Mouse (Mus musculus) WW6 (cell line): ENCODE results near the gene Dsp.

ENCODE experiments used
- DNase-seq: peaks from one replicate; pipeline ENCODE4 v3.0.0-alpha.2; 2013; ENCODE audit warnings: low read depth, low spot score

The Dsp gene

DNA sequence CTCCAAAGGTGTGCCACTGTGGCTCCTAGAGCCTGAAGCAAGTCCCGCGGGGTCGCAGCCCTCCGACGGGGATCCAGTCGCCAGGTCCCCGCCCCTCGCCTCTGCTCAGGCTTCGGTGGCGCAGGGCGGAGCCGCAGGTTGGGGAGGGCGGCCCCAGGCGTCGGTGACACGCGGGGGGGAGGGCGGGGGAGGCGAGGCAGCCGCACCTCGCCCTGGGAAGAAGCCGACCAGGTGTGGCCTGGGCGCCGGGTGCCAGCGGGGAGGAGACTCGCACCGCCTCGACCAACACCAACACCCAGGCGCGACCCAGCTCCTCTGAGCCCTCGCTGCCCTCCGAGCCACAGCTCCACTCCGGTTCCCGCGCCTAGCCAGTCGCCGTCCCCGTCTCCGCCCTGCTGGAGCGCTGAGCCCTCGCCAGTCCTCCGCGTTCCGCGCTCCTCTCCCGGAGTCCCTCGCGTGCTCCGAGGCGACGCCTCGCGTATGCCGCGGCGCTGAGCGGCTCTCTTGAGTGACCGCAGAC lies at the start of gene Dsp:
Gene Dsp, plus strand, starts transcription at position 226 of the 520 bp plus-strand sequence.
- no peak for DNase-seq

DNA sequence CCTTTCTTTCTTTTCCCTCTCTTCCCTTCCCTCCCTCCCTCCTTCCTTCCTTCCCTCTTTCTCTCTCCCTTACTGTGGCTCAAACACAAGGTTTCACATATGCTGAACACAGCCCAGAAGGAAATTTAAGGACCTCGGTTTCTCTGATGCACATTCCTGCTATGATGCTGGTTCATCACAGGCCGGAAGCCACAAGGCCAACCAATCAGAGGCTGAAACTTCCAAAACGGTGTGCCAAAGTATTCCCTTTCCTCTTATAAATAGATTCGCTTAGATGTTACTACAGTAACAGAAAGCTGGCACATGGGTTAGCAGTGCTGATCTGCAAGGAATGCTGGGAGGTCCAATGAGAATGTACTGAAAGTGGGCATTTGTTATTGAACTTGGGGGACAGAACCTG lies 47.7 kb upstream of the Dsp start:
- no peak for DNase-seq

DNA sequence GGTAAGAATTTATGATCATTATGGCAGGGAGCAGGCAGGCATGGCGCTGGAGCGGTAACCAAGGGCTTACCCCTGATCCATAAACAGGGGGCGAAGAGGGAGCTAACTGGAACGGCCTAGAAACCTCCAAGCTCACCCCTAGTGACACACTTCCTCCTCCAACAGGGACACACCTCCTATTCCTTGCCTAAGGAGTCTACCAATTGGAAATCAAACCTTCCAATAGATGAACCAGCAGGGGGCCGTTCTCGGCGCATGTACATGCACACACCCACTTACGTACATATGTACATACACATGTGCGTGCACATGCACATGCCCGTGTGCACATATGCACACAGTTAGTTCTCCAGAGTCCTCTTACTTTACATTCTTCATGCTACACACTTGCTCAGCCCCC lies 46.6 kb upstream of the Dsp start:
- no peak for DNase-seq

DNA sequence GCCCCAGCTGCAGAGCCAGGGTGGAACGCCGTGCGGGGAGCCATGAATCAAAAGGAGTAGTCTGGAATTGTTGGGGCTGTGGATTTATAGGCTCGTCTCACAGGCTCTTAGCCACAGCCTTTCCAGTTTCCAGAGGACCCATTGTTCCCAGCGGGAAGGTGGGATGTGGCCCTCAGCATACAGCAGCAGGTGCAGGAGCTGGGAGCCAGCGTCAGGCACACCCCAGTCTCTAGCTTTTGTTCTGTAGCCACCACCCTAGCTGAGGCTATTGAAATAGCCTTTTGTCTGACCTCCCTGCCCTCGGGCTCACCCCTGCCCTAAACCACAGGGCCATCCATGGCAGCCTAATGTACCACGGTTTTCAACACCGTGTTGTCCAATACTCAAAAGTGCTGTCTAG lies 42.0 kb upstream of the Dsp start:
- no peak for DNase-seq

DNA sequence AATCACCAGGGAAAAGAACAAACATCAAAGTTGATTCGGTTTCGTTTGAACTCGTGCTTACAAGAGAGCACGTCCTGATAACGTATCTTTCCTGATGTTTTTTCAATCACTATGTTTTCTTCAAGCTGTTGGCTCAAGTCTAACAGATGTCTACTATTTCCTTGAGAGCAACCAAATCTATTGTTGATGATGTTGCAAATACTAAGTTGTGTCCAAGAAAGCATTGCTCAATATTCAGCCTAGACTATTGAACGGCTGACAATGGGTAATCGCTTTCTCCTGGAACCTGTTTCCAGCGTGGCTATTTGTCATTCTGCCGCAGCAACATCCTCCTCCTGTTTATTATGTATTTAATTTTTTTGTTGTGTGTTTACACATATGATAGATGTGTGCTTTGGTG lies 28.8 kb upstream of the Dsp start:
- no peak for DNase-seq

DNA sequence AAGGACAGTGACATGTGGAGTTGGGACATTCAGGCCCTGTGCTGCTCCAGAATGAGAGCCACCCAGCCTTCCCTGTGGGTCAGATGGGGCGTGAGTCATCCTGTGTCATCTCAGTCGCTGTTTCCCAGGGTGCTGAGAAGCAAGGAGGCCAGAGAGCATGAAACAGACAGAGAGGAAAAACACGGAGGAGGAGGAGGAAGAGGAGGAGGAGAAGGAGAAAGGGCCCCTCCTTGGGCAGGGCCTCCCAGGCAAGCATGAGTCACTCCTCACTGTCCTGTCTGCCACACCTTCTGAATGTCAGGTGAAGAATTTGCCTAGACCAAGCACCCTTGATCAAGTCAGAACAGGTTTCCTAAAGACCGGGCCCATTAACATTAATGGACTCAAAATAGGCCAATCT lies 27.4 kb upstream of the Dsp start:
- no peak for DNase-seq

DNA sequence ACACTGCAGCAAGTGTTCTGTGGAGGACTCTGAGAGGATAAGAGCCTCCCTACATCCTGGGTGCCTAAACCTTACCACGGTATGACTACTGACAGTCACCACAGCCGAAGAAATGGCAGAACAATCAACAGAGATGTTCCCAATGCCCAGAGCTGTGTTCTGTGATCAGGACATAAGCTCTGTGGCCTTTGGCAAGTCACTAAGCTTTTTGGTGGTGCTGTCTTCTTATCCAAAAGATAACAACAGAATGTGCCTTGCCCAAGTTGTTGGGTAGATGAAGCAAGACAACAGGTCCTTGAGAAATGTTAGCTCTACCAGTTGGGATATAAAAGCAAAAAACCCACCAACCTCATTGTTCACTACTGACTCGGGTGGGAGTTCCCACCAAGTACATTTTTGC lies 23.4 kb upstream of the Dsp start:
- no peak for DNase-seq

DNA sequence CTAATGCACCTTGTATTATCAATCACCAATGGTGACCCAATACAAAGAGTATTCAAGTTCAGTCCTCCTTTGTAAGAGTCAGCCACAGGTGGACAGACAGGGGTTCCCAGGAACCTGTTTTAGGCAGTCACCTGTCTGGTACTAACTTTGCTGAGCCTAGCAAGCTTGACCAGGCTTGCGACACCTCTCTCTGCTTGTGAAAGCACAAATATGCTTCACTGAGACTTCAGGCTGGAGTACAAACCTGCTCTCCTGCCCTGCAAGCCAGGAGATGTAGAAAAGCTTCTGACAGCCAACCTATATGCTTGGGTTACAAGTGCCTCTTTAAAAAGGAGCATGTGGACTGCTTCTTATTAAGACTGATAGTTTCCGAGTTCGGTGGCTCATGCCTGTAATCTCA lies 22.8 kb upstream of the Dsp start:
- DNase-seq = no peak

DNA sequence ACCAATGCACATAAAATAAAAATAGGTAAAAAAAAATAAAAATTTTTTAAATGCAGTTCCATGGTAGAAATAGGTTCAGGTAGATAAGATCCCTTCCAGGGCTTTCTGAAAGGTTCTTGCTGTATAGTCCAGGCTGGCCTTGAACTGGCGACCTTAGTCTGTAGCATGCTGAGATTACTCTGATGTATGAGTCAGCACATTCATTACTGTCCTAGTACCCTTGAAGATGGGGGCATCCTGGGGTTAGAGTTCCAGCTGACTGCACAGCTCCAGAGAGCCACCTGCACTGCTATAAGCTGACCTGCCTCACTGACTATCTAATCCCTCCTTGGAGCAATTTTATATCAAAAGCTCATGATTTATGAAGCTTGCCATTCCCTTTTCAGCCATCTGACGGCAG lies 21.6 kb upstream of the Dsp start:
- DNase-seq = no peak

DNA sequence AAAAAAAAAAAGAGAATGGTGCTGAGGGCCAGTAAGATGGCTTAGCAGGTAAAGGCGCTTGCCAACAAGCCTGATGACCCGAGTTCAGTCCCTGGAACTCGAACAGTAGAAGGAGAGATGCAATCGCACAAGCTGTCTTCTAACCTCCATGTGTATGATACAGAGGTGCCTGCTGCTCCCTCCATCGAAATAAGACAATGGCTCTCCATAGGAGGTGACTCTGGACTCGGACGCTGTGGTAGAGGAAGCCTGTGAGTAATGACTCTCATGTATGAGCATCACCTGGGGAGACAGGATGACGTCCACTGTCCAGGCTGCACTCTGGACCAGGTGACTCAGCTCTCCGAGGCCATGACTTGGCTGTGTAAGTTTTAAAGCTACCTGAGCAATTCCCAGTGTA lies 21.0 kb upstream of the Dsp start:
- no peak for DNase-seq

DNA sequence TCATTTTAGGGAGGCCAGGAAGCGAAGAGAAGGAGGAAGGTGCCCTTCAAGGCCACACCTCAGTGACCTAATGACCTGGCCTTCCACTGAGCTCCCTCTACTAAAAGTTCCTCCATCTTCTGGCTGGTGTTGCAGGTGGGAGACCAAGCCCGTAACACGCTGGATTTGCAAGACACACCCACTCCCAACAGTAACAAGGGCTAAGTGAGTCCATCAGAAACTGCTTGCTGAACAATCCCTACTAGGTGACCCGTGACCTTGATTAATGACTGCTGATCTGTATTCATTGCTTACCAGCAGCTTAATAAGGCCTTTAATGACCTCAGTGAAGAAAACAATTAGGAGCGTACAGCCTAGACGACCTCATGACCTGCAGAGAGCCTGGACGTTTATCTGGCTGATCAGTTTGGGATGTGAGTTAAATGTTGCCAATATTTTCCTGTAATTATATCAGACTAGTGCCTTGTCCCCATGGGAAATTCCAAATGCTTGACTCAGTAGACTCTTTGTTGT lies 18.0 kb upstream of the Dsp start:
- no peak for DNase-seq

DNA sequence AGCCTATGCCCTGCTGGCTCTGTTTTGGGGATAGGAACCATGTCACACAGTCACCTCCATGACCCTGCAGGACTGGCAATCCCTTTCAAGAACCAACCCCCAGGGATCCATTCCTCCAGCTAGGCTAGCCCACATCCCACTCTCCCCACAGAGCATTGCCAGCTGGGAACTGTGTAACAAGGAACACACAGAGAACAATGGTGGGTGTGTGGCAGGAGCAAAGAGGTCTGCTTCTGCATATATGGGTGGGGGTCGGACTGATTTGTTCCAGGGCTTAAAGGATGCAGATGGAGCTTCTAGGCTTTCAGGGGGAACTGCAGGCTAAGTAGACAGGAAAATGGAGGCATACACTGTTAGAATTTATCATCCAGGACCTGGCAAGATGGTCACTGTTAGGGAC lies 10.6 kb upstream of the Dsp start:
- no peak for DNase-seq

DNA sequence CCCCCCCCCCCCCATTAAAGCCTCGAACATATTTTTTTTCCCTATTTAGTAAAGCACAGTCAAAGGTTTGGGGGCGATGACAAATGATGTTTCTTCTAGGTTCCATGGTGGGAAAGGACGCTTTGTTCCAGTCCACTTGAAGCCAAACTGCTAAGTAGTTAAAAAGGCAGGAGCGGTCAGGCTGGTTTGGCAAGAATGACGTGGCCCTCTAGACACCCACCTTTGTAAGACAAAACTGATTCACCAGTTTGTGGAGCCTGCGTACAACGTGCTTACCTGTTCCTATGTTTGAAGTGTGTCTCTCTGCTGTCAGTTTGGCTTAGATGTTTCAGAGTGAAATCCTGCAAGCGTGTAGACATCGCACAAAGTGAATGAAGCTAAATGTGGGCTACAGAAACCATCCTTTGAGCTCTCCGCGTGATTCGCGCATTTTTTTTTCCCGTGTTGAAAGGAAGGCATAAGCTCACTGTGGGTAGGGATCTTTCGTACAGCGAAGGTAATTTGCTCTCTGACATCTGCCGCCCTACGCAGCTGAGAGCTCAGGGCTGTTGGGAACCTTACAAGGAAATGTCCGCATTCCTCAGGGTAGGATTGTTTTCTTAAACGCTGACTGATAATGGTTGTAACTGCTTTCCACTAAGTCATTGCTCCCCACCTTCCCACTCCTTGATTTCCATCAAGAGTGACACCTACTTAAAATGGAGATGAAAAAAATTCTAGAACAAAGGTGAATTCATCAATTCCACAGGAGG lies 6.0 kb upstream of the Dsp start:
- no peak for DNase-seq

DNA sequence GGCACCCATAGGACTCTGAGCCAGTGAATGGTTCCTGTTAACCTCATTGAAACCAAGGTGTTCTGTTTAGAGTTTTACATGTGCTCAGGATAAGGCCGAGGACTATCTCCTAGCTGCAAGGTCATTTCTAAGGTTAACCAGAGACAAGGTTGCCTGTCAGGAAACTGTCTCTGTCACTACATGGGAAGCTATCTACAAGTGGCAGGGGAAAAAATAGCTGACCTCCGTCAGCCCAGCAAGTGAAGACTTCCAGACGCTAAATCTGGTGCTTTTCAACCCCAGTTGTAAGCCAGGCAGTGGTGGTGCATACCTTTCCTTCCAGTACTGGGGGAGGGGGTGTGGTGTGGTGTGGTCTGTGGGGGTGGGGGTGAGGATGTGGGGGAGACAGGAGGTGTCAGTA lies 2.7 kb upstream of the Dsp start:
- no peak for DNase-seq

DNA sequence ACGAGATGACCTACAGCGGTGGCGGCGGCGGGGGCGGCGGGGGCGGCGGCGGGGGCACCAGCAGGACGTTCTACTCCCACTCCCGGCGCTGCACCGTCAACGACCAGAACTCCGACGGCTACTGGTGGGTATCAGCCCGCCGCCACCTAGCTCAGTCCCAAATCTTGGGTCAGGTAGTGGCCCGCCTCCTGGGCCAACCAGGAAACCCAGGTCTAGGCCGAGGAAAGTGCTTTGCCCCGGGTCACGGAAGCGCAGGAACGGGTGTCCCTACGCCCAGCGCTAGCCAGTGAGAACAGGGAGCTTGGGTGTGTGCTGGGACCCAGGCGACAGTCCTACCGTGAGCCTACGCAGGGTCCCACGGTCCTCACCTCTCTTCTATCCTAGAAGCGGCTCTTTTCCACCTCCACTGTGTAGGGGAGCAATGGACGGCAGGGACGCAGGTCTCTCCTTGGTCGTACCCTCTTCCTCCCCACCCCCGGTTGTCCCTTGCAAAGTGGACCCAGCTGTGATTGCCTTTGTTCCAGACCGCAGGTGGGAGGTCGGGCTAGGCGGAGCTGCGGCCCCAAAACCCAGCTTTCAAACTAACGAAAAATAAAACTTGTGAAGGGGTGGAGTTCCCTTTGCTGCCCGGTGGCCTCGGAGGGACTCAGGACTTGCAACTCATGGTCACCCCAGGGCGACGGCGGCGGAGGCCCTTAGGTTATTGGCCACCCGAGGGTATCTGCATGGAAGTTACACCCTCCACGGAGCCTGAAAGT lies 756 bp downstream of the Dsp start:
- no peak for DNase-seq

DNA sequence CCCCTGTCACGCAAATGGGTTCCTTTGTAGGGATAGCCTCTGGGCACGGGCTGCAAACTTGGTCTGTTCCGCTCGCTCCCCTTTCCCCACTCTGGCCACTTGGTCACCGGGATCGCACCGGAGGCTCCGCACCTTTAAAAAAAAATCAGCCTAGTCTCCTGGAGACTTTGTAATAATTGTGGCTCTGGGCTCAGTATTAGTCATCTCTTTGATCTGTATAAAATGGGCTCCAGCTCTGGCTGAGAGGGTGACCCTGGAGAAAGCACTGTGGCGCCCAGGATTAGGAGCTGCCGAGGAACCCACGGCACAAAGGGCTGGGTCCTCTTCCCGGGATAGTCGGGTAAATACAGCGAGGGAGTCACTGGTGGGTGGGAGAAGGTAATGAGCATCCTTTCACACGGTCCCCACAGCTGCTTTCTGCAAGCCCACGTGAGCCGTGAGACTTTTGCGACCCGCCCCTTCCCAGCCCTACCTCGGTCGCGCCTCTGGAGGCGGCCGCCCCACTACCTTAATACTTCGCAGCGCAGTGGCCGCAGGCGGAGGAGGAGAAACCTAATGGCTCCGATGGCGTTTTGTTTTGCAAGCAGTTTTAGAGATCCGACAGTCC lies 1.4 kb downstream of the Dsp start:
- no peak for DNase-seq

DNA sequence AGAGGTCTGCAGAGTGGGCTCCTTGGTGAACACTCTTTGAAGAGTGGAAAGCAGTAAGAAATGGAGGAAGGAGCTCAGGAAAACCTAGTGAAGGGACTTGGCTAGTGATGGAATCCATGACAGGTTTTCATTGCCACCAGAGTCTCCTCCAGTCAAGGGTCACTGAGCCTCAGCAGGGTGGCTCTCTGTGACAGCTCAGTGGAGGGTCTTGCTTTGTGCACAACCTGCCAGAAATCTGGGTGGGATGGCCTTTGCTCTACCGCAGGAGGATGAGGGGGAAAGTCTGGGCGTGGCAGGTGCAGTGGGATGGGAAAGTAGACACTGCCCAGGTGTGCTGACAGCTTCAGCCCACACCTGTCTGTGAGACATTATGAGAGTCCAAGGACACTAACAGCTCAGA lies 4.4 kb downstream of the Dsp start:
- DNase-seq = no peak

DNA sequence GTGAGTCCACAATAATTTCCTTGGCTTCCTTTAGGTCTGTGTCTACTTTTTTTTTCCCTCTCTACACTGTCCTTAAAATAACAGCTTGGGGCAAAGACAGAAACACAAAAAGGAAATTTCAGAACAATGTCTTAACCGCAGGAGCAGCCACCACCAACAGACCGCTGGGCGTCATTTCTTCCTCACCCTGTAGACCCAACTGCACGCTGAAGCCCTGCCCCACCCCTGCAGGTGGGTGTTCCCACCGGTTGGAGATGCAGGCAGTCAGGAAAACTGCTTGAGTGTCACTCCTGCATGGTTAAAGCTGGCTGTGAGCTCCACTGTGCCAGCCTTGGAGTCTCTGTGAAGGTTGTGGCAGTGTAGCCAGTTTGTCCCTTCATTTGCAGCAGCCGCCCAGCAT lies 6.5 kb downstream of the Dsp start:
- no peak for DNase-seq

DNA sequence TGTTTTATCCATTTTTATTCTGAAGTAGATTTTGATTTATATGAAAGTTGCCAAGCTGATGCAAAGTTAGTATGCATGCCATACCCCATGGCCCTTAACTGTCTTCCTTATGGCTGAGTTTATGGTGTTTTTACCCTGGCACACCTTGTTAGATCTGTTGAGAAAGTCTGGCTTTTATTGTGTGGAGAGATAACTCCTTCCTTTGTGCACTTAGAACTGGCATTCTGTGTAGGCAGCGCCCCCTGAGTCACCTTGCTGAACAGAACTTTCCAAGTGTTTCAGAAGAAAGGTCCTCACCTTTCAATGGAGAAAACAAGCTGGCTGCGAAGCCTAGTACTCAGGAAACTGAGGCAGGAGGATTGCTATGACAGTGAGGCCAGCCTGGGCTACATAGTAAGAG lies 10.9 kb downstream of the Dsp start:
- DNase-seq = no peak

DNA sequence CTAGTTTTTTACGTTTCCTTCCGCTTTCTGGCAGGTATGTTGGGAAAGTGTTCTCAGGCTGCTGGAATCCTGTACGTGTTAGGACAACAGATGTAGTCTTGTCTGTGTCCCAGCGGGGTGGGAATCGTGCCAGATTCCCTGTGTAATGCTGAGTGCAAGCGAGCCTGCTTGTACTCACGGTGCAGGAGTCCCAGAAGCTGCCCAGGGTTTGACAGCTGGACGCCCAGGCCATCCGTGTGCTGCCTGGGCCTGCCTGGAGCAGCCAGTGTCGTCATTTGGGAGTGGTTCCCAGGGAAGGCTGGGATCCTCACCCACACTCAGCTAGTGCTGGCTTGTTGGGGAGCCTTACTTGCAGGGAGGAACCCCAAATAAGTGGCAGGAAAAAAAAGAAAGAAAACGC lies 11.6 kb downstream of the Dsp start:
- no peak for DNase-seq

DNA sequence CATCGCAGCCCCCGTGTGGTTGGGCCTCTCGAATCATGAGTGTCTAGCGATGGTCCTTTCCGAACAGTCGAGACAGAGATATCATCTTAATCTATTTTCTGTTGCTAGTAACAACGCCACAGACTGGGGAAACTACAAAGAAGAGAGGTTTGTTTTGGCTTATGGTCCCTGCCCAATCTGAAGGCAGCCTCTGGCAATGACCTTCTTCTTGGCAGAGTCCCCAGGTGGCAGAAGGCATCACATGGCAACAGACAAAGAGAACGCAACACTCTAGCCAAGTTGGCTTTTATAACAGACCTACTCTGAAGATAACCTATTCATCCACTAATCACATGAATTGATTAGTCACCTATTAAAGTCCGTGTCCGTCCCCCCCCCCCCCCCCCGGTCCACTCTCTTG lies 13.8 kb downstream of the Dsp start:
- no peak for DNase-seq

DNA sequence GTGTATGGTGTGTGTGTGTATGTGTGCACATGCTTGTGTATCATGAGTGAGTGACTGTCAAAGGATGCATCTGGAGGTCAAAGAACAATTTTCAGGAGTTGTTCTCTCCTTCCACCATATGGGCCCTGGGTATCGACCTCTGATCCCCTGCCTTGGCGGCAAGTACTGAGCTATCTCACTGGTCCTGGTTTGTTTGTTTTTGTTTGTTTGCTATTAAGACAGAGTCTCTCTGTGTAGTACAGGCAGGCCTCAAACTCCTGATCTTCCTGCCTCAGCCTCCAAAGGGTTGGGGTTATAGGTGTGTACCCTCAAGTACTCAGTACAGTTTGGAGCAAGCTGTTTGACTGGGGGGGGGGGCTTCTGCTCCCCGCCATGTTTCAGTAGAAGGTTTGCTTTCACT lies 16.0 kb downstream of the Dsp start:
- no peak for DNase-seq

DNA sequence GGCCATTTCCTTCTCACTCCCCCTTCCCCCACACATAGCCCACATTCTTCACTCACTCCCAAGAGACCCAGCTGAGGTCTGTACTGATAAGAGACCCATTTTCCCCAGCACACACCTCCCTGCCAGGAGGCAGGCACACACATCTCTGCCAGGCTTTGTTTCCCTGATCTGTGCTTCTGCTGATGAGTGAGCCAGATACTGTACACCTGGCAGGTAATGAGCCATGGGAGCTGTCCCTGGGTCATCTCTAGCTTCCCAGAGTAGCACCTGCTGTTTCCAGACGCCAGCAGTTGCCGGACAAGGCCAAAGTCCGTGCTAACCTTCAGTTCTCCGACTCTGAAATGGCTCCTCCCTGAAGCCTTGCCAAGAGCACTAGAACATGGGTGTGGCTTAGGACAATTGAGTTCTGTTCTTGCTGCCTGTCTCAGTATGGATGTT lies 19.6 kb downstream of the Dsp start:
- DNase-seq = no peak
